Mouse (Mus musculus) liver, embryonic 14.5 days (tissue): ENCODE measurements at regions not wholly inside any gene's neighbourhood (a gene's known extent, or its start where the extent isn't known, plus 50 kb on each side); places are given as distances from the start of the nearest gene placed in this dataset.

Source experiments
- ATAC-seq: fragments of 200-750 bp; cut with Nextera tagmentation; 2 replicates; pipeline ENCODE4 v1.8.0; 2017; ENCODE audit warnings: moderate number of reproducible peaks, mild to moderate bottlenecking, moderate library complexity; ENCODE audit not compliant: insufficient read depth
- DNase-seq, 3 experiments: peaks; one replicate each; pipeline ENCODE4 v3.0.0-alpha.2; 2012 to 2013; ENCODE audit warnings: low read depth in 3 of 3, low spot score in 3 of 3
- H3K27ac ChIP-seq: fragments of 300-500 bp; sonication (generic); 2 replicates; pipeline ENCODE4 v1.5.1; 2014; ENCODE audit warnings: moderate library complexity, mild to moderate bottlenecking, control low read depth, inconsistent platforms
- H3K27me3 ChIP-seq: fragments of 300-500 bp; sonication (generic); 2 replicates; pipeline ENCODE4 v1.6.1; 2014; ENCODE audit warnings: mild to moderate bottlenecking, low read length, moderate library complexity; ENCODE audit not compliant: control insufficient read depth, insufficient read depth
- H3K36me3 ChIP-seq: fragments of 300-500 bp; sonication (generic); replicated peaks from 2 replicates; pipeline ENCODE4 v1.6.1; 2014; ENCODE audit warnings: low read depth; ENCODE audit not compliant: control insufficient read depth, insufficient read depth
- H3K4me1 ChIP-seq, 2 experiments: fragments of 200-500 bp in 1 of 2; fragments of 300-500 bp in 1 of 2; sonication (generic) in 1 of 2; replicated peaks; 2 replicates each; pipeline ENCODE4 v1.6.1; 2012 to 2014; ENCODE audit warnings: antibody characterized with exemption in 1 of 2, inconsistent platforms in 1 of 2, low read length in 1 of 2; ENCODE audit not compliant: control insufficient read depth in 2 of 2, insufficient read depth in 2 of 2
- H3K4me2 ChIP-seq: fragments of 300-500 bp; sonication (generic); 2 replicates; pipeline ENCODE4 v1.6.1; 2014; ENCODE audit warnings: low read depth, mild to moderate bottlenecking, control low read depth, moderate library complexity
- H3K4me3 ChIP-seq, 2 experiments: fragments of 200-500 bp in 1 of 2; fragments of 300-500 bp in 1 of 2; sonication (generic) in 1 of 2; 2 replicates each; pipeline ENCODE4 v1.5.1; 2012 to 2014; ENCODE audit warnings: low read depth in 2 of 2, low read length in 2 of 2, mild to moderate bottlenecking in 2 of 2, control low read depth in 1 of 2, inconsistent platforms in 1 of 2, moderate library complexity in 1 of 2; ENCODE audit not compliant: insufficient read depth in 1 of 2
- H3K9ac ChIP-seq: fragments of 300-500 bp; sonication (generic); replicated peaks from 2 replicates; pipeline ENCODE4 v1.6.1; 2014; ENCODE audit warnings: mild to moderate bottlenecking, control low read depth, moderate library complexity
- H3K9me3 ChIP-seq: fragments of 300-500 bp; sonication (generic); 2 replicates; pipeline ENCODE4 v1.6.1; 2016; ENCODE audit warnings: low read length, mixed read lengths; ENCODE audit not compliant: control insufficient read depth
- CTCF ChIP-seq: IDR thresholded peaks from 2 replicates; pipeline ENCODE4 v1.5.1; 2016; ENCODE audit warnings: antibody characterized with exemption, low read depth, control low read depth
- EP300 ChIP-seq: IDR thresholded peaks from 2 replicates; pipeline ENCODE4 v1.6.1; 2016; ENCODE audit warnings: antibody characterized with exemption, low read depth
- WGBS: fragments of 180-500 bp; shearing (Covaris S2); extraction: QIAGEN DNeasy Blood & Tissue Kit; methylation state at CpG from one replicate; pipeline ENCODE4 v1.1.7; 2014; ENCODE audit not compliant: insufficient replicate concordance; 5-methylcytosine and 5-hydroxymethylcytosine counted together

DNA sequence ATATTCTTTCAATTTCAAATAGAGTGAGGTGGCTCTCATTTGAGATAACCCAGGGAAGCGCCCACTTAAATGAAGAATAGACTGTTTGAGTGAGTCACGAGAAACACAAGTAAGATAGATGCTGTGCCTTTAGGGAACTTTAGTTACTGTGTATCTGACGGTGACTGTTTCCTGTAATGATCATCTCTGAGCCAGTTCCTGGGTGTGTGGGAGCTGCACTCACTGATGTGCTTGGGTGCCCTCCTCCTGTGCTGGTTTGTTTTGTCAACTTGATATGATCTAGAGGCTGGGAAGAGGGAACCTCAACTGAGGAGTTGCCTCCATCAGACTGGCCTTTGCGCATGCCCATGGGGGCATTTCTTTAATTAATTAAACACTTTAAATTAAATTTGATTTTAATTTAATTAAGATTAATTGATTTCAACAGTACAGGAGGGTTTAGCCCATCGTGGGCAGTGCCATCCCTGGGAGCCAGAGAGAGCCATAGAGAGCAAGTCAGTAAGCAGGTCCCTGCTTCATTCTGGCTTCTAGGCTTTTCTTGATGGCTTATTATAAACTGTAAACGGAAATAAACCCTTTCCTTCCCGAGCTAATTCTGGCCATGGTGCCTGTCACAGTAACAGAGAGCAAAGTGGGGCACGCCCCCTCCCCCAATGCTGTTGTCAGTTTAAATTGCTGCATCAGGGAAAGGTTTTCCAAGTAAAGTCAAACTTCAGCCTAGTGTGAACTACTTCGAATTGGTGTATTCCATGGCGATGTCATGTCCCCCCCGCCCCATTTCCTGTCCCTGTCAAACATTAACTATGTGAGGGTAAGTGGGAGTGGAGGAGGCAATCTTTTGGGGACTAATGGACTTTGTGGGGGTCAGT is 202.9 kb upstream of the Id2 start:
- Histone ChIP-seq H3K4me1 (peaks cover 2 to 29% of the 10 kb centered on the region in 2 experiments; a peak in 3 of 4 replicates), H3K9ac (no peak overlapping the region), H3K4me3 (no peak overlapping the region), H3K4me2 (no peak overlapping the region), H3K27ac (no peak overlapping the region), H3K27me3 (no peaks in the 10 kb centered on the region), H3K9me3 (no peaks in the 10 kb centered on the region), H3K36me3 (no peaks in the 10 kb centered on the region)
- WGBS: 32% methylated on average over 11 of the region's 11 CpGs
- no peak for DNase-seq
- ATAC-seq: no peak
- TF ChIP-seq CTCF (no peak), EP300 (no peak)

DNA sequence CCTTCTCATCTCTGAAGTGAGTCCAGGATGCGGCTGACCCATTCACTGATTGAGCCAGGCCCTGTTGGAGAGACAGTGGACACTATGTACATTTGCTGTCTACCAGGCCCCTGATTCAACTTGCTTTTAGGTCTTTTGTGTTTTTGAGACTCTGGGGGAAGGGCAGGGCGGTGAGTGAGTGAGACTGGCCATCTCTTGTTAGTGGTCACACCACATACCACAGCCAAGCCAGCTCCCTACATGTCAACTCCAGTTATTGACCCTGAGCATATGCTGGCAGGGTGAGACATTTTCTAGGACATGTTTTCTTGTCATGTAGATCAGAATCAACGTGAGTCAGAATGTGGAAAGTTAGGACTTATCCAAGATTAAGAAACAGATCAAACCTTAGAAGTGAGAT is 201.8 kb upstream of the Id2 start:
- ATAC-seq (no peak), DNase-seq (no peak)
- no peaks in the 10 kb centered on the region for H3K36me3 ChIP-seq
- H3K4me3 ChIP-seq: no peak overlapping the region
- H3K27me3 ChIP-seq: no peaks in the 10 kb centered on the region
- H3K4me1 ChIP-seq: peaks cover 2 to 35% of the 10 kb centered on the region in 2 experiments; a peak in 3 of 4 replicates
- H3K4me2 ChIP-seq: no peak overlapping the region
- TF ChIP-seq EP300 (no peak), CTCF (no peak)
- no peak overlapping the region for H3K9ac ChIP-seq
- WGBS: 72% methylated on average over 3 of the region's 3 CpGs
- no peaks in the 10 kb centered on the region for H3K9me3 ChIP-seq
- H3K27ac ChIP-seq: no peak overlapping the region

DNA sequence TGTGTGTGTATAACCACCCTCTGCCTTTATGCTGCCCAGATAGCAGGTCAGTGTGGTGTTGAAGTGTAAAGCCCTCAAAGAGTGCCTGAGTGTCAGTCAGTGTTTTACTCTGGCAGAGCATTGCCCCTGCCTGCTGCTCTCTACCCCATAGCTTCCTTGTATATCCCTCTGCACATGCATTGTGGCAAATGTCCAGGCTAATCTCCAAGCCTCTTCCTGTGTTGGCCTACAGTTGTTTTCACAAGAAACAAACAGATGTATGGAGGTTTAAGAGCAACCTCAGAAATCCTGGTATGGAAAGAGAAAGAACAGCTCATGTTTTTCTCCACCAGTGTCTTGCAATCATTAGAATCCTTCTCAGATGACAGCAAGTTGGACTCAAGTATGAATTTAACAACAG is 201.0 kb upstream of the Id2 start:
- DNase-seq: no peak

DNA sequence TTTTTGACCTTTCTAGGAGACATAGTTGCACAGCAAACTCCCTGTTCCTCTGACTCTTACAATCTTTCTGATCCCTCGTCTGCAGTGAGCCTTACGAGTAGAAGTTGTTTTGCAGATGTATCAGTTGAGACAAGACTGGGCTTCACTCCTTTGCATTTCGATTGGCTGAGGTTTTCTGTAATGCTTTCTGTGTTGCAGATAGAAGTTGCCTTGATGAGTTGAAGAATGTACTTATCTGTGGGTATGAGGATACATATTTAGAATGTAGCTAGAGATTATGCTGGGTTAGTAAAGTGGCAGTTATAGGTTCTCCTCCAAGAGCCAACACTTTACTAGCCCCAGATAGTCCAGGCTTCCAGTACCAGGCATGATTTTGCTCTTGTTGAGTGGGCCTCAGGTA is 199.7 kb upstream of the Id2 start:
- Histone ChIP-seq H3K9me3 (no peaks in the 10 kb centered on the region), H3K36me3 (no peaks in the 10 kb centered on the region), H3K4me3 (no peak overlapping the region), H3K4me2 (no peak overlapping the region), H3K9ac (no peak overlapping the region), H3K27ac (no peak overlapping the region), H3K27me3 (no peaks in the 10 kb centered on the region), H3K4me1 (peaks cover 2 to 36% of the 10 kb centered on the region in 2 experiments; a peak in 3 of 4 replicates)
- DNase-seq (no peak), ATAC-seq (peak; percentile 33; the same call in 1 of the 2 replicates)
- WGBS: 21% methylated on average over 3 of the region's 3 CpGs
- no peak for TF ChIP-seq CTCF
- TF ChIP-seq EP300: no peak; the same call in 1 of the 2 replicates

More for the DNA sequence above, 201.0 kb upstream of the Id2 start:
- H3K4me3 ChIP-seq: no peak overlapping the region
- TF ChIP-seq EP300 (no peak), CTCF (no peak)
- no peaks in the 10 kb centered on the region for H3K36me3 ChIP-seq
- no peak overlapping the region for H3K9ac ChIP-seq
- H3K27me3 ChIP-seq: no peaks in the 10 kb centered on the region
- H3K4me1 ChIP-seq: peaks cover 2 to 36% of the 10 kb centered on the region in 2 experiments; a peak in 3 of 4 replicates
- H3K4me2 ChIP-seq: no peak overlapping the region
- no peak overlapping the region for H3K27ac ChIP-seq
- no peak for ATAC-seq
- H3K9me3 ChIP-seq: no peaks in the 10 kb centered on the region

DNA sequence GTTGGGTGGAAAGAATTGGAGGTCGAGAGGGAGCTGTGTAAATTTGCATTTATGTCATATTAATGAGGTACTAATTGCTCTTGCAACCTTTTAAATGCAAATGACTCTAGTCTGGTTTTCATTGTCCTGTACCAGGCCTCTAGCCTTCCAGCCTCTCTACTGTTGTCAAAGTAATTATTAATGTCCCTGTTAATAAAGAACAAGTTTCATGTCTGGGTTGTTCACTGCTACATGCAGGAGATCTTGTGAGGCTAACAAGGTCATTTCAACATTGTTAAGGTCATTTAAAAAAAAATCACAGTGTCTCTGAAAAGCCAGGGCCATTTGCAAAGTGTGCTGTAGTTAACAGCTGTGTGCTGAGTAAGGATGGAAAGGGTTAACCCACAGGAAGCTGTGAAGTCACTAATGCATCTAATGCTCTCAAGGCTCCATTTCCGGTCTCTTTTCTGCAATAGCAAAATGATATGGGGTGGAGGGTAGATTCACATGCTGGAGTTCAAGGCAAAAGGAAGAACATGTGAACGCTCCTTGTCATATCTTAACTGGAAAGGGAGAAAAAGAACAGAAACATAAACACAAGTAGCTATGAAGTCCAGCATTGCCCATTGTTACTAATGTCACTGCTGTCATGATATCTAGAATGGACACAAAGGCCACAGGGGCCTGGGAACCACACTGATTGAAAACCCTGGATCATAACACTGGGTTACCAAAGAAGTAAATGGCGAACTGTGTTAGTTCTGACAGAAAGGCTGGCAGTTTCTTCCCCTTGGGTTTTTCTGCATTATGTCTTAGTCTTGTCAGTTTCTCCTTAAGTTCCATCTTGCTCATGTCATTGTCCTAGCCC is 197.5 kb upstream of the Id2 start:
- ATAC-seq (no peak), DNase-seq (no peak)
- WGBS: 44% methylated on average over 4 of the region's 4 CpGs
- no peak overlapping the region for H3K4me2 ChIP-seq
- TF ChIP-seq CTCF: no peak
- TF ChIP-seq EP300: no peak
- no peaks in the 10 kb centered on the region for H3K9me3 ChIP-seq
- peaks cover 0 to 20% of the 10 kb centered on the region in 2 experiments; a peak in 2 of 4 replicates for H3K4me1 ChIP-seq
- H3K27ac ChIP-seq: no peak overlapping the region
- H3K9ac ChIP-seq: no peak overlapping the region
- H3K36me3 ChIP-seq: no peaks in the 10 kb centered on the region
- no peaks in the 10 kb centered on the region for H3K27me3 ChIP-seq
- no peak overlapping the region for H3K4me3 ChIP-seq
